Mouse (Mus musculus): Measurements from ENCODE around the gene Bbc3. TPM values are rescaled to one million over a fixed set of nuclear protein-coding genes. Genes with fewer than 3 reads are reported as not detected.

Gene Bbc3
- total and polyA plus RNA-seq, 3 experiments: 23.2 to 61.7 (median 23.3) TPM

DNA sequence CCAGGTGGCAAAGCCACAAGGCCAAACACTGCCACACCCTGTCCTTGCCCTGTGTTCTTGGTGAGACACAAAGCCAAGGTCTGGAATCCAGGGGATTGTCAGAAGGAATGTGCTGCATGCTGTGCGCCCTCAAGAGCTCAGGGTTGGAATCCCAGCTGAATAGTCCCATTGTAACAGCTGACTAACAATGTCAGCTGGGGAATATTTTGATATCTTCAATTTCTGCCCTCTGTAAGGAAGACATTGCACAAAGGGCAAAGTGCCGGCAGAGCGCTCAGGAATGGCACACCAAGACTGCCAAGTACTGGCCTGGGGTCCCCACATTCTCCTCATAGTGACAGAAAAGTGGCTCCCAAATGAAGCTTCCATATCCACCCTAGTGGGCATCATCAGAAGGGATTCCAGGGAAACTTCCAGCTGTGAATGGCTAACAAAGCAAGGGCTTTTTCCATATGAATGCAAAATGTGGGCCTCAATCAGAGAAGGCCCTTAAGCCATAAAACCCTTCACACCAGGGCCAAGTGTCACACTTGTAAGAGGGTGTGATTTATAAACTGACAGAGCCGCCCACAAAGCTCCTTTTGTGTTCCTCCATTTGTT, 56.8 kb downstream of the Bbc3 start:
- Histone ChIP-seq H3K36me3 (replicated peaks in 1 of 2; ENCODE audit: control insufficient read depth in 1 of 2, insufficient read depth in 1 of 2, low read length in 1 of 2) (peaks cover 74 to 99% of the 10 kb centered on the region in 2 experiments), H3K79me2 (replicated peaks; ENCODE audit: control insufficient read depth, extremely low read depth, insufficient read depth, poor library complexity, severe bottlenecking) (peaks cover 37% of the 10 kb centered on the region), H3K4me2 (ENCODE audit: insufficient read depth, low read depth, poor library complexity, severe bottlenecking) (no peak overlapping the region), H3K4me1 (ENCODE audit: control insufficient read depth in 1 of 2, insufficient read depth in 2 of 2) (peaks cover 0 to 42% of the 10 kb centered on the region in 2 experiments; a peak in 2 of 4 replicates), H3K9ac (ENCODE audit: insufficient read depth, low read depth) (no peak overlapping the region), H3K9me3 (replicated peaks; ENCODE audit: low read length) (no peaks in the 10 kb centered on the region), H3K4me3 (replicated peaks in 1 of 3; ENCODE audit: low read depth in 2 of 3, low read length in 2 of 3, poor library complexity in 1 of 3) (no peak overlapping the region), H3K27ac (ENCODE audit: insufficient read depth, low read depth) (no peak overlapping the region), H3K27me3 (replicated peaks) (no peaks in the 10 kb centered on the region)
- DNase-seq (ENCODE audit: extremely low read depth): no peak
- in situ Hi-C loops (cut with MboI; ENCODE audit: low pct_ligation_motif_present, low pct_unique_long_range_greater_than_20kb, low sequenced_read_pairs): no loop called here
- dilution Hi-C loops (cut with MboI; ENCODE audit: extremely low pct_ligation_motif_present, extremely low pct_unique_long_range_greater_than_20kb, low sequenced_read_pairs): no loop called here
- no peak for TF ChIP-seq MAFK (IDR thresholded peaks at IDR 0.05; ENCODE audit: insufficient replicate concordance, low read length)
- no peak for TF ChIP-seq SMC3 (IDR thresholded peaks at IDR 0.05; ENCODE audit: low read depth, low read length)
- no peak for TF ChIP-seq RAD21 (IDR thresholded peaks at IDR 0.05; ENCODE audit: low read depth, low read length)
- no peak for TF ChIP-seq PAX5 (IDR thresholded peaks at IDR 0.05; ENCODE audit: low read length)
- TF ChIP-seq KAT2A (IDR thresholded peaks at IDR 0.05; ENCODE audit: insufficient replicate concordance, low read length): no peak
- TF ChIP-seq ZNF384 (IDR thresholded peaks at IDR 0.05; ENCODE audit: low read depth, low read length): no peak
- TF ChIP-seq USF1 (IDR thresholded peaks at IDR 0.05; ENCODE audit: low read depth, low read length): no peak
- TF ChIP-seq CTCF (conservative IDR thresholded peaks at IDR 0.05 in 1 of 2, IDR thresholded peaks at IDR 0.05 in 1 of 2; ENCODE audit: low read depth in 2 of 2, low read length in 2 of 2): no peak
- TF ChIP-seq JUN (IDR thresholded peaks at IDR 0.05; ENCODE audit: insufficient read depth, low read depth, low read length): no peak
- no peak for TF ChIP-seq TBP (conservative IDR thresholded peaks at IDR 0.05; ENCODE audit: low read depth, low read length)
- no peak for TF ChIP-seq USF2 (conservative IDR thresholded peaks at IDR 0.05; ENCODE audit: low read depth, low read length)
- TF ChIP-seq IRF4 (IDR thresholded peaks at IDR 0.05; ENCODE audit: low read depth, low read length): no peak
- TF ChIP-seq MAZ (IDR thresholded peaks at IDR 0.05; ENCODE audit: low read depth, low read length): no peak
- no peak for TF ChIP-seq NELFE (IDR thresholded peaks at IDR 0.05; ENCODE audit: low read depth, low read length)
- TF ChIP-seq CHD1 (IDR thresholded peaks at IDR 0.05; ENCODE audit: low read depth, low read length): no peak
- TF ChIP-seq MEF2A (IDR thresholded peaks at IDR 0.05; ENCODE audit: borderline replicate concordance, low read depth, low read length): no peak
- no peak for TF ChIP-seq MXI1 (IDR thresholded peaks at IDR 0.05; ENCODE audit: low read depth, low read length)

GRCm38 (mm10) chr7:16366133-16366646, 58.0 kb downstream of the Bbc3 start:
- Histone ChIP-seq H3K4me2 (ENCODE audit: insufficient read depth, low read depth, poor library complexity, severe bottlenecking) (no peak overlapping the region), H3K4me1 (ENCODE audit: control insufficient read depth in 1 of 2, insufficient read depth in 2 of 2) (peaks cover 0 to 42% of the 10 kb centered on the region in 2 experiments; a peak in 2 of 4 replicates), H3K79me2 (replicated peaks; ENCODE audit: control insufficient read depth, extremely low read depth, insufficient read depth, poor library complexity, severe bottlenecking) (peaks cover 41% of the 10 kb centered on the region), H3K36me3 (replicated peaks in 1 of 2; ENCODE audit: control insufficient read depth in 1 of 2, insufficient read depth in 1 of 2, low read length in 1 of 2) (peaks cover 80 to 99% of the 10 kb centered on the region in 2 experiments), H3K4me3 (replicated peaks in 1 of 3; ENCODE audit: low read depth in 2 of 3, low read length in 2 of 3, poor library complexity in 1 of 3) (no peak overlapping the region), H3K27ac (ENCODE audit: insufficient read depth, low read depth) (peak overlapping the region; percentile 15; the same call in 1 of the 2 replicates), H3K9ac (ENCODE audit: insufficient read depth, low read depth) (no peak overlapping the region), H3K27me3 (replicated peaks) (no peaks in the 10 kb centered on the region), H3K9me3 (replicated peaks; ENCODE audit: low read length) (no peaks in the 10 kb centered on the region)
- dilution Hi-C loops (cut with MboI; ENCODE audit: extremely low pct_ligation_motif_present, extremely low pct_unique_long_range_greater_than_20kb, low sequenced_read_pairs): no loop called here
- no peak for DNase-seq (ENCODE audit: extremely low read depth)
- TF ChIP-seq USF1 (IDR thresholded peaks at IDR 0.05; ENCODE audit: low read depth, low read length): no peak
- TF ChIP-seq JUN (IDR thresholded peaks at IDR 0.05; ENCODE audit: insufficient read depth, low read depth, low read length): no peak
- no peak for TF ChIP-seq RCOR1 (conservative IDR thresholded peaks at IDR 0.05; ENCODE audit: low read depth, low read length)
- TF ChIP-seq UBTF (IDR thresholded peaks at IDR 0.05; ENCODE audit: low read depth, low read length): no peak
- TF ChIP-seq ZMIZ1 (IDR thresholded peaks at IDR 0.05; ENCODE audit: low read depth, low read length): no peak
- TF ChIP-seq ZC3H11A (IDR thresholded peaks at IDR 0.05; ENCODE audit: low read depth, low read length): no peak
- TF ChIP-seq USF2 (conservative IDR thresholded peaks at IDR 0.05; ENCODE audit: low read depth, low read length): no peak
- TF ChIP-seq CTCF (conservative IDR thresholded peaks at IDR 0.05 in 1 of 2, IDR thresholded peaks at IDR 0.05 in 1 of 2; ENCODE audit: low read depth in 2 of 2, low read length in 2 of 2): no peak
- no peak for TF ChIP-seq KAT2A (IDR thresholded peaks at IDR 0.05; ENCODE audit: insufficient replicate concordance, low read length)
- no peak for TF ChIP-seq NELFE (IDR thresholded peaks at IDR 0.05; ENCODE audit: low read depth, low read length)
- no peak for TF ChIP-seq MXI1 (IDR thresholded peaks at IDR 0.05; ENCODE audit: low read depth, low read length)
- no peak for TF ChIP-seq NRF1 (IDR thresholded peaks at IDR 0.05; ENCODE audit: low read depth, low read length)
- TF ChIP-seq BHLHE40 (IDR thresholded peaks at IDR 0.05; ENCODE audit: low read depth, low read length): no peak
- TF ChIP-seq PAX5 (IDR thresholded peaks at IDR 0.05; ENCODE audit: low read length): no peak
- TF ChIP-seq CHD1 (IDR thresholded peaks at IDR 0.05; ENCODE audit: low read depth, low read length): no peak
- in situ Hi-C loops (cut with MboI; ENCODE audit: low pct_ligation_motif_present, low pct_unique_long_range_greater_than_20kb, low sequenced_read_pairs): no loop called here

Measured in CH12.LX (cell line).